Mouse (Mus musculus) embryonic facial prominence, embryonic 10.5 days (tissue): Measurements from ENCODE around the gene Thsd4. TPM values are rescaled to one million over a fixed set of nuclear protein-coding genes. Genes with fewer than 3 reads are reported as not detected.
"Not testable (repeated sequence)": the region's sequence is repeated elsewhere in the genome, so short reads cannot be mapped to it uniquely, and the experiment has no call there.

Source experiments
- DNase-seq: peaks from one replicate; pipeline ENCODE4 v3.0.0-alpha.2; 2017; ENCODE audit warnings: low spot score
- H3K27ac ChIP-seq: fragments of 300-500 bp; sonication (generic); replicated peaks from 2 replicates; pipeline ENCODE4 v1.5.1; 2016; ENCODE audit warnings: mild to moderate bottlenecking
- H3K27me3 ChIP-seq: fragments of 300-500 bp; sonication (generic); replicated peaks from 2 replicates; pipeline ENCODE4 v1.6.1; 2016; ENCODE audit warnings: low read depth, mild to moderate bottlenecking; ENCODE audit not compliant: poor library complexity, severe bottlenecking
- H3K36me3 ChIP-seq: fragments of 300-500 bp; sonication (generic); replicated peaks from 2 replicates; pipeline ENCODE4 v1.6.1; 2016; ENCODE audit warnings: mild to moderate bottlenecking, moderate library complexity
- H3K4me1 ChIP-seq: fragments of 300-500 bp; sonication (generic); 2 replicates; pipeline ENCODE4 v1.6.1; 2016
- H3K4me3 ChIP-seq: fragments of 300-500 bp; sonication (generic); 2 replicates; pipeline ENCODE4 v1.5.1; 2016; ENCODE audit warnings: mild to moderate bottlenecking, moderate library complexity
- H3K9me3 ChIP-seq: fragments of 300-500 bp; sonication (generic); 2 replicates; pipeline ENCODE4 v1.6.1; 2016; ENCODE audit warnings: mild to moderate bottlenecking
- WGBS: fragments of 180-500 bp; shearing (Covaris S2); methylation state at CpG from one replicate; pipeline ENCODE4 v1.1.7; 2016; 5-methylcytosine and 5-hydroxymethylcytosine counted together
- polyA plus RNA-seq: library from polyadenylated mRNA; unstranded; fragments of >200 nt; fragmentation: Nextera tagmentation; extraction: Ambion mirVana; gene quantifications from 2 replicates; pipeline ENCODE4 v1.2.1, GENCODE M21; 2016

Thsd4 gene
- polyA plus RNA-seq, 1 experiment from 2014 or later, result 5.7 TPM

DNA sequence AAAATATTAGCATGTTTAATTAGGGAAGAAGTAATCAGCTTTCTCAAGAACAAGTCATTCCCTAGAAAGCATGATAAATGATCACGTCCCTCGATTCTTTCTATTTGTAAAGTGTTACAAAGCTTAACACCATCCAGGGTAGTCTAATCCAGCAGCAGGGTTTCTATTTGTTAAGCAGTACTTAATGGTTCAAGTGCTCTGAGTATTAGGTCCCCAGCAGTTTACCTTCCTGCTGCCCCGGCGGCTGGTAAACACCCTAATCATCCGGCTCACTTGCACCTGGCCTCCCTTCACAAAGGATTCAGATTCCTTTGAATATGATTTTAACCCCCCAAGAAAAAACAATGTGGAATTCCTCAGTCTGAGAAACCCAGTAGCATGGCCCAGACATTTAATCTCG is 326.9 kb downstream of the Thsd4 start:
- no peak for DNase-seq
- no peak overlapping the region for H3K27ac ChIP-seq
- no peaks in the 10 kb centered on the region for H3K27me3 ChIP-seq
- H3K4me3 ChIP-seq, result no peak overlapping the region
- H3K9me3 ChIP-seq, result no peaks in the 10 kb centered on the region
- peaks cover 6% of the 10 kb centered on the region for H3K4me1 ChIP-seq
- 81% methylated on average over 6 of the region's 6 CpGs for WGBS
- no peaks in the 10 kb centered on the region for H3K36me3 ChIP-seq

- no peak for DNase-seq
- Histone ChIP-seq H3K4me3 (no peak overlapping the region), H3K36me3 (no peaks in the 10 kb centered on the region), H3K4me1 (peaks cover 6% of the 10 kb centered on the region), H3K9me3 (no peaks in the 10 kb centered on the region), H3K27me3 (no peaks in the 10 kb centered on the region), H3K27ac (no peak overlapping the region)
- WGBS, result 90% methylated on average over 5 of the region's 5 CpGs
These were observed 329.5 kb downstream of the Thsd4 start for GRCm38 (mm10) chr9:60192321-60192720.

DNA sequence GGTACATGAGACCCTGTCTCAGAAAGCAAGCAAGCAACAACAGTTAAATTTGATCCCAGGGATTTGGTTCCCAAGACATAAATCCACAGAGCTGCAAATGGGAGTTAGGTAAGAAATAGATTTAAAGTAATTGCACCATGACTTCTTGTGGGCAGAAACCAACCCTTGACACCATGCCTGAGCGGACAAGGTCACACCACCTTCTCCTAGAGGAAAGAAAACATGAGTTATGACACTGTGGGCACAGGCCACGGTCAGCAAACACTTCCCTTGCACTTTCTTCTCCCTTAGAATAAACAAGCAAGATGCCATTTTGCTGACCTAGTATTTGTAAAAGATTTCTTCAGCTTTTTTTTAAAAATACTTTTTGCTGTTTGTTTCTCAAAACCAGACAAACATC is 334.4 kb downstream of the Thsd4 start:
- no peak overlapping the region for H3K4me3 ChIP-seq
- peaks cover 27% of the 10 kb centered on the region for H3K4me1 ChIP-seq
- H3K27ac ChIP-seq, result no peak overlapping the region
- no peaks in the 10 kb centered on the region for H3K36me3 ChIP-seq
- no peak for DNase-seq
- no peaks in the 10 kb centered on the region for H3K27me3 ChIP-seq
- 78% methylated on average over 2 of the region's 2 CpGs for WGBS
- H3K9me3 ChIP-seq, result no peaks in the 10 kb centered on the region

GRCm38 (mm10) chr9:60186948-60187347 is 334.9 kb downstream of the Thsd4 start:
- H3K4me3 ChIP-seq, result no peak overlapping the region
- H3K27ac ChIP-seq, result no peak overlapping the region
- no peak for DNase-seq
- 88% methylated on average over 7 of the region's 7 CpGs for WGBS
- H3K9me3 ChIP-seq, result no peaks in the 10 kb centered on the region
- H3K4me1 ChIP-seq, result peaks cover 23% of the 10 kb centered on the region
- no peaks in the 10 kb centered on the region for H3K27me3 ChIP-seq
- H3K36me3 ChIP-seq, result no peaks in the 10 kb centered on the region

- peak; percentile 24 for DNase-seq
- 34% methylated on average over 3 of the region's 3 CpGs for WGBS
- peak overlapping the region; percentile 11; the same call in 1 of the 2 replicates for H3K27ac ChIP-seq
- H3K36me3 ChIP-seq, result no peaks in the 10 kb centered on the region
- peaks cover 27% of the 10 kb centered on the region for H3K4me1 ChIP-seq
- no peaks in the 10 kb centered on the region for H3K9me3 ChIP-seq
- no peaks in the 10 kb centered on the region for H3K27me3 ChIP-seq
- no peak overlapping the region for H3K4me3 ChIP-seq
These were observed 337.8 kb downstream of the Thsd4 start for GRCm38 (mm10) chr9:60184083-60184482.

GRCm38 (mm10) chr9:60182371-60182770 is 339.5 kb downstream of the Thsd4 start:
- Histone ChIP-seq H3K9me3 (no peaks in the 10 kb centered on the region), H3K4me1 (peaks cover 27% of the 10 kb centered on the region), H3K27ac (no peak overlapping the region), H3K36me3 (no peaks in the 10 kb centered on the region), H3K4me3 (no peak overlapping the region), H3K27me3 (no peaks in the 10 kb centered on the region)
- no peak for DNase-seq
- WGBS, result 84% methylated on average over 6 of the region's 6 CpGs

DNA sequence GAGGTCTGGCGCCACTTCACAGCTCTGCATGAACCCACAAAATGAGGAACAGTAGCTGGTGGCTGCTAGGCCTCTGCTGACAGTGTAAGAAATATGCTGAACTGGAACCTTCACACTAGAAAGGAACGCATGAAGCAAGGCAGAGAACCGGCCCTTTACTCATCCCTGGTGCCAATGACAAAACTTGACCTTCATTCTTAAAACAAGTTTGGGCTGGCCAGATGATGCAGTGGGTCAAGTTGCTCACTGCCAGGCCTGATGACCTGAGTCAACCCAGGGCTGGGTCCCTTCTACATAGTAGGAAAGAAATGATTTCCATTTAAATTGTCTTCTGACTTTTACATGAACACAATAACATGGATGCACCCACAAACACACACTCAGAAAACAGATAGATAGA is 340.9 kb downstream of the Thsd4 start:
- 97% methylated on average over 3 of the region's 3 CpGs for WGBS

GRCm38 (mm10) chr9:60180114-60180513 is 341.7 kb downstream of the Thsd4 start:
- no peaks in the 10 kb centered on the region for H3K27me3 ChIP-seq
- H3K36me3 ChIP-seq, result no peaks in the 10 kb centered on the region
- no peaks in the 10 kb centered on the region for H3K9me3 ChIP-seq
- no peak overlapping the region for H3K27ac ChIP-seq
- WGBS, result 79% methylated on average over 6 of the region's 6 CpGs
- H3K4me3 ChIP-seq, result no peak overlapping the region
- no peak for DNase-seq
- H3K4me1 ChIP-seq, result peaks cover 25% of the 10 kb centered on the region

More for the DNA sequence above, 340.9 kb downstream of the Thsd4 start:
- H3K9me3 ChIP-seq, result no peaks in the 10 kb centered on the region
- DNase-seq, result no peak
- H3K4me1 ChIP-seq, result peaks cover 25% of the 10 kb centered on the region
- H3K27ac ChIP-seq, result no peak overlapping the region
- H3K36me3 ChIP-seq, result no peaks in the 10 kb centered on the region
- no peaks in the 10 kb centered on the region for H3K27me3 ChIP-seq
- no peak overlapping the region for H3K4me3 ChIP-seq

- Histone ChIP-seq H3K4me1 (peaks cover 8% of the 10 kb centered on the region; the same call in 1 of the 2 replicates), H3K9me3 (no peaks in the 10 kb centered on the region), H3K27me3 (no peaks in the 10 kb centered on the region), H3K36me3 (no peaks in the 10 kb centered on the region), H3K27ac (no peak overlapping the region), H3K4me3 (no peak overlapping the region)
- no peak for DNase-seq
- 92% methylated on average over 3 of the region's 3 CpGs for WGBS
These were observed 345.5 kb downstream of the Thsd4 start for GRCm38 (mm10) chr9:60176311-60176710.

- WGBS, result 76% methylated on average over 9 of the region's 9 CpGs
- not testable (repeated sequence) for H3K9me3 ChIP-seq, DNase-seq, H3K36me3 ChIP-seq, H3K27ac ChIP-seq, H3K27me3 ChIP-seq, H3K4me3 ChIP-seq
- peaks cover 11% of the 10 kb centered on the region; the same call in 1 of the 2 replicates for H3K4me1 ChIP-seq
These were observed 349.3 kb downstream of the Thsd4 start for GRCm38 (mm10) chr9:60172459-60173060.

DNA sequence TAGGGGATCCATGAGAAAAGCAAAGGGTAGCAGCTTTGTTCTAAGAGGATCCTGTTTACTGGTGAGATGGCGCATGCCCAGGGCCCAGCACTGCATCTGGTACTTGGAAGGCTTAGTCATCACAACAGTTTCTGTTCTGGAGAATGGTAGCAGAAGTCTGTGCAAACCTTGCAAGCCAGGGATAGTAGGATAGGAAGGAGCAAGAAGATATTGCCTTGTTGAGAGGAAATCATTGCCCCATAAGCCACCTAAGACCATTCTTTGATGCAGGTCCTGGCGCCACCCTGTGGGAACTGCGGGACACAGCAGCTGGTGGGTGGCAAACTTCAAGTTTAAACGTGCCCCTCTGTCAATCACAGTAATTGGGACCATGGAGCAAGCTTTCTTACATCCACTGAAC is 354.9 kb downstream of the Thsd4 start:
- H3K9me3 ChIP-seq, result no peaks in the 10 kb centered on the region
- H3K36me3 ChIP-seq, result no peaks in the 10 kb centered on the region
- peak; percentile 39 for DNase-seq
- WGBS, result 69% methylated on average over 4 of the region's 4 CpGs
- H3K27ac ChIP-seq, result no peak overlapping the region
- H3K4me3 ChIP-seq, result no peak overlapping the region
- H3K4me1 ChIP-seq, result peaks cover 11% of the 10 kb centered on the region; the same call in 1 of the 2 replicates
- H3K27me3 ChIP-seq, result no peaks in the 10 kb centered on the region

DNA sequence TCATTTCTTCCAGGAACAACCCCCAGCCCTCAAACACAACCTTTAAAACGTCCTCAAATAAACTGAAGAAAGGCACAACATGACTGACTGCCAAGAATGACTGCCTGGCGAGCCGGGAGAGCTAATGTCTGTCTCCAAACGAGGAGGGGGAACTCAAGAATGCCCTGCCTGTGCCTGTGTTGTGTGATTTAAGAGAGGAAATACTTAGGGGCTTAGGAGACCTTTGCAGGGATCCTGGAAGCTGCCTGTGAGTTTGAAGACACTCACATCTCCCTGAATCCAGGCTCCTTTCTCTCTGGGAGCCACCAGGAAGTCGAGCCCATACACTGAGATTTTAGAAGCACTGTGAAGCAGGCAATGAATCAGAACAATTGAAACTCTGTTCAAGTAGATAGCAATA is 361.0 kb downstream of the Thsd4 start:
- DNase-seq, result no peak
- Histone ChIP-seq H3K4me3 (no peak overlapping the region), H3K27me3 (no peaks in the 10 kb centered on the region), H3K36me3 (no peaks in the 10 kb centered on the region), H3K4me1 (peaks cover 9% of the 10 kb centered on the region; the same call in 1 of the 2 replicates), H3K27ac (no peak overlapping the region), H3K9me3 (no peaks in the 10 kb centered on the region)
- 34% methylated on average over 5 of the region's 5 CpGs for WGBS

GRCm38 (mm10) chr9:60160194-60160593 is 361.7 kb downstream of the Thsd4 start:
- WGBS, result 88% methylated on average over 7 of the region's 7 CpGs
- Histone ChIP-seq H3K36me3 (no peaks in the 10 kb centered on the region), H3K27ac (no peak overlapping the region), H3K9me3 (no peaks in the 10 kb centered on the region), H3K4me1 (peaks cover 9% of the 10 kb centered on the region; the same call in 1 of the 2 replicates), H3K4me3 (no peak overlapping the region), H3K27me3 (no peaks in the 10 kb centered on the region)
- DNase-seq, result no peak
